Mouse (Mus musculus): ENCODE results near the gene Gm10309.

GRCm38 (mm10) chr17:86482675-86483074, 22.4 kb downstream of the Gm10309 start:
- no peak for TF ChIP-seq CTCF (IDR thresholded peaks at IDR 0.05; ENCODE audit: extremely low read depth, insufficient read depth, low read length)
- TF ChIP-seq POLR2A (IDR thresholded peaks at IDR 0.05; ENCODE audit: extremely low read depth, insufficient read depth, low read length), result no peak

Measured in cortical plate, adult 2 months (tissue).